Mouse (Mus musculus) central nervous system, embryonic 11.5 days (tissue): ENCODE measurements around the gene Tnnt2. TPM values are rescaled to one million over a fixed set of nuclear protein-coding genes. Genes with fewer than 3 reads are reported as not detected.

Source experiments
- polyA plus RNA-seq: library from polyadenylated mRNA; depleted of rRNA; stranded (reverse); fragments of >200 nt; gene quantifications from 2 replicates; pipeline ENCODE4 v1.2.3, GENCODE M21; 2012; rRNA removed

The Tnnt2 gene
- 99.6 and 167 TPM in 2 replicates for polyA plus RNA-seq

GRCm38 (mm10) chr1:135835716-135836483 is at the start of gene Tnnt2:
Gene Tnnt2 (plus strand): TSS chr1:135836354.

GRCm38 (mm10) chr1:135818481-135819086 is 17.6 kb upstream of the Tnnt2 start, which contains the start of gene Lad1:
Gene Lad1 (plus strand): TSS chr1:135818598.

Other genes starting within 250 kb of the Tnnt2 start
- gene Nav1, start 229.1 kb upstream of the Tnnt2 start, polyA plus RNA-seq = 20.1 and 27.1 TPM in 2 replicates
- gene Csrp1, start 116.3 kb upstream of the Tnnt2 start, polyA plus RNA-seq = 43.1 and 71.9 TPM in 2 replicates
- gene Phlda3, start 70.2 kb upstream of the Tnnt2 start, polyA plus RNA-seq = 17.4 and 18.4 TPM in 2 replicates
- gene Tnni1, start 56.9 kb upstream of the Tnnt2 start, polyA plus RNA-seq = 40.2 and 102 TPM in 2 replicates
- 0.44 and 1.3 TPM in 2 replicates for gene Lad1, start 17.8 kb upstream of the Tnnt2 start, polyA plus RNA-seq
- 0.11 and 0.32 TPM in 2 replicates for gene Pkp1, start 82.9 kb downstream of the Tnnt2 start, polyA plus RNA-seq
- 0.07 and 0.16 TPM in 2 replicates for gene Igfn1, start 170.0 kb downstream of the Tnnt2 start, polyA plus RNA-seq
- 73.3 and 129 TPM in 2 replicates for gene Tmem9, start 171.8 kb downstream of the Tnnt2 start, polyA plus RNA-seq
- gene Ascl5, start 214.4 kb downstream of the Tnnt2 start, polyA plus RNA-seq = 0.30 TPM in 1 of 2 replicates, not detected in the other
- 0.13 and 2.4 TPM in 2 replicates for gene Cacna1s, start 216.4 kb downstream of the Tnnt2 start, polyA plus RNA-seq